Mouse (Mus musculus) naive thymus-derived CD4-positive, alpha-beta T cell, adult 2 months (primary cell): ENCODE measurements around the gene Btbd11.

Source experiments
- DNase-seq: peaks from one replicate; pipeline ENCODE4 v3.0.0-alpha.2; 2011; ENCODE audit warnings: low read depth

Gene Btbd11

DNA sequence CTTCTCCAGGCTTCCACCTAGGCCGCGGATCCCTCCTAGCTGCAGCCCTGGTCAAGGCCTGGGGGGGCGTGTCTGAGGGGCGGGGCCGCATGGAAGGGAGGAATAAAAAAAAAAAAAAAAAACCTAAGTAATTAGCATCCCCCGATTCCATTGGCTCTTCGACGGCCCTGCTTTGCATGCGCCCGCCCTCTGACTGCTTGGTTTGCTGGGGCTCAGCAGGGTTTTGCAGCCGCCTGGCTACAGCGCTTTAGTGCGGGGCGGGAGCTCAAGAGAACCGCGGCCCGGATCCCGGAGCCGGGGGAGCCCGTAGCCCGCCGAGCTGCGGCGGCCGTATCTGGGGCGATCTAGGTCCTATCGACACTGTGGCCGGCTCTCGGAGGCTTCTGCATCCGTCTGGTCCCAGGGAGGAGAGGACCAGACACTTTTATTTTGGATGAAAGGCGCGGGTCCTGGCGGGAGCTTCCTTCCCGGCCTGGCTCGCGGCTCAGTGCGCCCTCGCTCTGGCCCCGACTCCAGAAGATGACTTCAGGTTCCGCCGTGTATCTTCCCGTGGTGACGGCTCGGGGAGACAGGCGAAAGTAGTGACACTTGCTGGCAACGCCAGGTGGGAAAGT lies at the start of gene Btbd11:
Btbd11 (plus strand) TSS at position 210 of the 614 bp plus-strand sequence.
- DNase-seq: peak; percentile 85

DNA sequence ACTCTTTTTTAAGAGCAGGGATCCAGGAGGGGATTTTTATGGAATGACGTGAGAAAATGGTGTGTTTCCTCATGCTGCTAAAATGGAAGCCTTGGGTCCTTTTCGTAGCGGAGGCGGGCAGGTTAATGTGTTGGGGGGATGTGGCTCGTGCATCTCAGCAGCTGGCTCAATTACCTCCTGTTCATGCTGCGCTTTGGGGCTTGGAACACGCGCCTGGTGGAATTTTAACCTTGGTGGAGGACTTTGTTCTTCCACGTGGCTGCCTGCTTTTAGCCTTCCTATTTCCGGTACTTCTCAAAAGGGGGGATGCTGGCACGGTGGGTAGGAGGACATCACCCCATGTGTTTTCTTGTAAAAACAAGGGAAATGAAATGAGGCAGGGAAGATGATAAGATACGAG lies 47.9 kb upstream of the Btbd11 start:
- DNase-seq: no peak

DNA sequence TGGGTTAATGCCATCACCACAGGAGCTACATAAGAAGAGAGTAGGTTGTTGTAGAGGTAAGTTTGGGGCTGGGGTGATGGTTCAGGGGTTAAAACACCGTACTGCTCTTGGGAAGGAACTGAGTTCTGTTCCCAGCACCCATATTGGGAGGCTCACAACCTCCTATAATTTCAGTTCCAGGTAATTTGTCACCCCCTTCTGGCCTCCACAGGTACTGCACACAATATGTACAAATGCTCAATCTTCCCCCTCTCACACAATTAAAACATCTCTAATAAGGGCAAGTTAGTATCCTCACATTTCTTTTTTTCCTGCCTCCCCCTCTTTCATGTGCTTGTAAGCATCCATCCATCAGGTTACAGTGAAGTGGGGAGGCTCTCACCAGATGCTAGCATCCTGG lies 44.7 kb upstream of the Btbd11 start:
- DNase-seq: peak; percentile 25

DNA sequence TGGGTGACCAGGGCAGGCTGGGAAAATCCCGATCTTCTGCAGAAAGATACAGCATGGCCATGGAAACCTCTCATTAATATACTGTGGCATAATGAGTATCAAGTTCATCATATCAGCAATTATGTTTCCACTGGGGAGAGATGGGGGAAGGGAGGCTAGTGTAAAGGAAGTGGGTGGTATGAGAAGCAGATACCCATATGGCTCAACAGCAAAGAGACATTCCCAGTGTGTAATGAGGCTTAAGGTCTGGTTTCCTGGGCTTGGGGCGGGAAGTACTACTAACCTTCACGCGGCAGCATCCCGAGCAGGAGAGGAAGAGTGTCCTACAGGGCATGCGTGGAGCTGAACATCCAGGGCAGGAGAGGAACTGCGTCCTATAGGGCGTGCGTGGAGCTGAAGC lies 39.4 kb upstream of the Btbd11 start:
- DNase-seq: no peak

DNA sequence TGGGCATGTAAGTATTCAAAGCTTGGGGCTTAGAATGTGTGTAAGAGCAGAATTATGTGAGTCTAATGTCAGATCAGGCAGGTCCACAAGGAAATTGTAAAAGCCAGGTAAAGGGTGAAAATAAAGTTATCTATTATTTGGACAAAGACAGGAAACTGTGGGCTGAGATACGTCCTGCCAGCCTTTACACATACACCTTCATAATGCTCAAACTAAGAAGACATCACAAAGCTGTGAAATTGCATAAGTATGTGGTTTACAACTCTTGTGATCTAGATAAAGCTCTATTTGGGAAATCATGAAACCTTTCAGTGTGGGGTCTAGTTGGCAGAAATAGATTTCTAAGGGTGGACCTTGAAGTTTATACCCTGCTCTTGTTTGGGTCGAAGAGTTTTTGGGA lies 34.1 kb upstream of the Btbd11 start:
- peak; percentile 19 for DNase-seq

DNA sequence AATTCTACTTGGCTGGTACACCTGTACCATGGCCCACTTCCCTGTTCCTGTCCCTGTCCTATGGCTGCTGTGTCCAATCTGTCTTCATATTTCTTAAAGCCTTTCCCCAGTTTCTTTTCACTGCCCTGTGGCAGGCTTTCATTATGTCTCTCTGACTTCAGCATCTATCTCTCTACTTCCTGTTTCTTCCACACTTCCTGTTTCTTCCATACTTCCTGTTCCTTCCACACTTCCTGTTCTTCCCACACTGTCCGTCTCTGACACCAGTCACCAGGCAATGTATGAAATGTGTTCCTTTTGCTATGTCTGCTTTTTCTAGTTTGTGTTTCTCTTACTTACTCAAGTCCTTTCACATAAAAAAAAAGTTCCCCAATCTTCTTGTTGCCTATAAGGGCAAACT lies 32.3 kb upstream of the Btbd11 start:
- DNase-seq: no peak

DNA sequence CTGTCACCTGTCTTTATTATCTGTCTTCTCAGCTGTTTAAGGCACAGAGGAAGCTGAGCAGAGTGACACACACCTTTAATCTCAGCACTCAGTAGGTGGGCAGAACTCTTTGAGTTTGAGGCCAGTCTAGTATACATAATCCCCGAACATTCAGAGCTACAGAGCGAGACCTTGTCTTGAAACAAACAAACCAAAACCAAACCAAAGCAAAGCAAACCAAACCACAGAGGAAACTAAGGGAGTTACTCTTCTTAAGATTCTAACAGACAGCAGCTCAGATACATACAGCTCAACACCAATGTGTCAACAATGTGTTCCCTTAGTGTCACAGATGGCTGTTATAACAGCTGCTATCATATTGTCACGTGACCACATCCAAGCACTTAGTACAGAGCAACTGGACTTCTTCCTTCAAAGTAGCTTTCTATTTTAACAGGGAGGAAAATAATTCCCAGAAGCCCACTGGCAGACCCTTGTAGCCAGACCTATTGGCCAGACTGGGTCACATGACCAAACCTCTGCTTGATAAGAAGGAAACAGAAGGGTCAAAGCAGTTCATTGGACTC lies 27.0 kb upstream of the Btbd11 start:
- DNase-seq: peak; percentile 63

DNA sequence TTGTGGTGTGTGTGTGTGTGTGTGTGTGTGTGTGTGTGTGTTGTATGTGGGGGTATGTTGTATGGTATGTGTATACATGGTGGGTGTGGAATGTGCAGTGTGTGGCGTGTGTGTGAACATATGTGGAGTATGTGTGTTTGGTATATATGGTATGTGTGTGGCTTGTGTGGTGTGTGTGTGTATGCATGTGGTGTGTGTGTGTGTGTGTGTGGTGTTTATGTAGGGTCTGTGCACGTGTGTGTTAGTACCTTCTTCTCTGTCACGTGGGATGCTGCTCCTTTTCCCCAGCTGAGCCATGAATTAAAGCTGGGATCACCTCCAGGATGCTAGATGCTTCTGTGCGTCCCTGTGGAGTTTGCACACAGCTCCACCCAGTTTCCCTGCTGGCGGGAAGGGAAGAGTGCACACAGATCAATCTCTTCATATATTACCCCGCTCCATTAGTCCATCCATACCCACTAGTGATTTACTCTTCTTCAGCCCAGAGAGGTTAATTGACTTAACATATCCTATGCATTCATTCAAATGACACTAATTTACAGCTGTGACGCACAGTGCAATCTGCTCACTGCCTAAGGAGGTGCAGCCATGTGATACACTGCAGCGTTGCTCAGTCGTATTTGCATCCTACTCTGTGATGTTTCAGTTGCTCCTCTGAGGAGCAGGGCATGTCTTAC lies 23.7 kb upstream of the Btbd11 start:
- no peak for DNase-seq

DNA sequence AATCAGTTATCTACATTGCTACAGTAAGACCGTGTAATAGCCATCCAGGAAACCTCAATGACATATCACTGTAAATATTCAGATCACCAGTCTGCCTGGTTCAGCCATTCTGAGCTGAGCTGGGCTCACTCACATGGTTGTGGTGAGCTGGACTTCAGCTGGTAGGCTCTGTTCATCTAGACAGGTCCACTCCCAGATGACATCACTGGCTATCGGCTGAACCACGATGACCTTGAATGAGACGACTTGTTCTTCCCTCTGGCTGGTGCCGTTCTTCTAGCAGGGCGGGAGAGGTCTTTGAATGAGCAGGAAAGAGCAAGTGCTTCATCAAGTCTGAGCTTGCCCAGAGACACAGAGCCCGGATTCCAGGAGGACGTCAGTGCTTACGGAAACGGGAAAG lies 19.7 kb upstream of the Btbd11 start:
- no peak for DNase-seq

DNA sequence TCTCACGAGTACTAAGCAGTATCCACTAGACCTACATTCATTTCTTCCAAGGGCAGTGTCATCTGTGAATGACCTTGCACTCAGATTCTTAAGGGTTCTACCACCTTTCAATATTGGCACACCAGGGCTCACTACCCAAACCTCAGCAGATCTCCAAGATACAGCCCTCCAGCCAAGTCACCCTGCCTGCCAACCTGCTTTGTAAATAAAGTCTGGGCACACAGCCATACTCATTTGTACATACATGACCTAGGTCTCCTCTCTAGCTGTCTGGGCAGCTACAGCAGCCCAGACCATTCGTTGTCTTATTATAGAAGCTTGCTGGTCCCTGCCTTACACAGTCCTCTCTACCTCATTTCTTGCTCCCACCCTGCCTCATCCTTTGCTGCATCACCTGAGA lies 15.3 kb upstream of the Btbd11 start:
- DNase-seq: no peak

DNA sequence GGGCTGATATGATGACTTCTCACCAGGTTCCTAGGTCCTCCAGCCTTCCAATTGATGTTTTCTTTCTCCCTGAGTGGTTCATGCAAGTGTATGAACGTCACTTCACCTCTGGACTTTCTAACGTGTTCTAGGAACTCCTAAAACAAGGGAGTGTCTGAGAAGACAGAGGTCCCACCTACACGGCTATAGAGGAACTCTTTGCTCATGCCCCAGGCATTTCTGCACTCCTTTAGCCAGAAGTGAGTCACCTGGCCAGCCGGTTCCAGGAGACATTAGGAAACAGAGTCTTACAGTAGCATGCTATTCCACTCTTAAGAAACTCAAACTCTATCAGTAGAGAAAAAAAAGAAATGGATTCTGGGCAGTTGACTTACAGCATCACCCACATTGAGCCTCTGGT lies 14.5 kb upstream of the Btbd11 start:
- no peak for DNase-seq

DNA sequence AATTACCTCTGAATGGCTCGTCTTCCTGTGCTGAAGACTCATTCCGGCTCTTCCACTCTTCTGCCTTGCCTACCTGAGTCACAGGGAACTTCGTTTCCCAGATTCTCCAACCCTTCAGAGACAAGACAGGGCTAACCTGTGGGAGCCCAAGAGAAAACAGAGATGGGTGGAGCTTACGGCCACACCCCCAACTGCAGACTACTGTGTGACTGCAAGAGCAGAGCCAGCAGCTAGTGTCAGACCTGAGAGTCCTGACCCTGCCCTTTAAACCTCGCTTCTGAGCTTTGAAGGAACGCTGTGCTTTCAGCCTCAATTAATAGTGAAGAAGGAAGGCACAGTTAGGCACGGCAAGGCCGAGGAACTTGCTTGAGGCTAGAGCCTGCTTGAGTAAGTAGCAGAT lies 7.6 kb upstream of the Btbd11 start:
- no peak for DNase-seq

DNA sequence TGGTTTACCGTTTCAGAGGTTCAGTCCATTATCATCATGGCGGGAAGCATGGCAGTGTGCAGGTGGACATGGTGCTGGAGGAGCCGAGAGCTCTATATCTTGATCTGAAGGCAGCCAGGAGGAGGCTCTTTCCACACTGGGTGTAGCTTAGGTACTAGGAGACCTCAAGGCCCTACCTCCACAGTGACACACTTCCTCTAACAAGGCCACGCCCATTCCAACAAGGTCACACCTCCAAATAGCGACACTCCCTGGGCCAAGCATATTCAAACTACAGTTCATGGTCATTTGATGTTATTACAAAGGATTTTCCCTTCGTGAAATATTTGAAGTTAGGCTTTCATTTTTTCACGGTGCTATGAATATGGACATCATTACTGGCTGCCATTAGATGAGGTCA lies 3.6 kb upstream of the Btbd11 start:
- no peak for DNase-seq

DNA sequence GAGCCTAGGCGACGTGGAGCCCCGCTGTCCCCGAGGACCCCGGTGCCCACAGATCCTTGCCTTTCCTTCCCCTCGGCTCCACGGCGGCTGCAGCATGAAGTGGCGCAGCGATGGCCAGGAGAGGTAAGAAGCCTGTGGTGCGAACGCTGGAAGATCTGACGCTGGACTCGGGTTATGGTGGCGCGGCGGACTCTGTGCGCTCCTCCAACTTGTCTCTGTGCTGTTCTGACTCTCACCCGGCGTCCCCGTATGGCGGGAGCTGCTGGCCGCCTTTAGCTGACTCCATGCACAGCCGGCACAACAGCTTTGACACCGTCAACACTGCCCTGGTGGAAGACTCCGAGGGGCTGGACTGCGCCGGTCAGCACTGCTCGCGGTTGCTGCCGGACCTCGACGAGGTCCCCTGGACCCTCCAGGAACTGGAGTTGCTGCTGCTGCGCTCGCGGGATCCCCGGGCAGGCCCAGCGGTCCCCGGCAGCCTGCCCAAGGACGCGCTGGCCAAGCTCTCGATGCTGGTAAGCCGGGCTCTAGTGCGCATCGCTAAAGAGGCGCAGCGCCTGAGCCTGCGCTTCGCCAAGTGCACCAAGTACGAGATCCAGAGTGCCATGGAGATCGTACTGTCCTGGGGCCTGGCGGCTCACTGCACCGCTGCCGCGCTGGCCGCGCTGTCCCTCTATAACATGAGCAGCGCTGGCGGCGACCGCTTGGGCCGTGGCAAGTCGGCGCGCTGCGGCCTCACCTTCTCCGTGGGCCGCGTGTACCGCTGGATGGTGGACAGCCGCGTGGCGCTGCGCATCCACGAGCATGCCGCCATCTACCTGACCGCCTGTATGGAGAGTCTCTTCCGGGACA lies 831 bp downstream of the Btbd11 start:
- peak; percentile 69 for DNase-seq

DNA sequence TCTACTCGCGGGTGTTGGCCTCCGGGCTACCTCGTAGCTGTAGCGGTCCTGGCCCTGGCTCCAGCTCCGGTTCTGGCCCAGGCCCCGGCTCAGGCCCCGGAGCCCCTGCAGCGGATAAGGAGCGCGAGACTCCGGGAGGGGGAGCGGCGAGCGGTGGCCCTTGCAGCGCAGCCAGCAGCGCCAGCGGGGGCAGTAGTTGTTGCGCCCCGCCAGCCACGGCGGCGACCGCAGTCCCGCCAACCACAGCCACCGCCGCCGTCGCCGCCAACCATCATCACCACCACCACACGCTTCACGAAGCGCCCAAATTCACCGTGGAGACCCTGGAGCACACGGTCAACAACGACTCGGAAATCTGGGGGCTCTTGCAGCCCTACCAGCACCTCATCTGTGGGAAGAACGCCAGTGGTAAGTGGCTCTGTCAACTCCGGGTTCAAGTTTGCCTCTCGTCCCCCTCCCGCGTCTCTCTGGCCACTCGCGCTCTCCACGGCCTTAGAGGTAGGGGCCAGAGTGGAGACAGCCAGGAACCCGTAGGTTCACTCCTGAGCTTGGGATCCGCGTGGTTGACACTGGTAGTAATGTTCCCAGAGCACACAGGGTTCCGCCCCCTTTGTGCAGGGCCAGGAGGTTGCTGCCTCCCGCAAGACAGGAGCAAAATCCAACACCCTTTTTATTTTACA lies 1.6 kb downstream of the Btbd11 start:
- DNase-seq: no peak

DNA sequence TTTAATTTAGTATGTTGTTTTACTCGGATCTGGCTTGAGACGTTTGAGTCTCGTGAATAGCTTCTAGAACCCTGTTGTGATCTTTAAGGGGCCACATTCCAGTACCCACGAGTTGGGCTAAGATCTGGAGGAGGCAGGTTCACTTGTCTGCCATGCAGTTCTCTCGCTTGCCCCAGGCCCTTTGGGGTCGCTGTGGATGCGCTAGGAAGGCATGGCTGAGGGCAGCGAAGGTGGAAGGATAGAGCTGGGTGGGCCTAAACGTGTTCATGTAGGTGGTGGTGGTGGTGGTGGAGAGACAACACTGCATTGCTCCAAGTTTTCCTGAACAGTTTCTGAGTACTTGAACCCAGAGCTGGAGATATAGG lies 2.1 kb downstream of the Btbd11 start:
- peak; percentile 74 for DNase-seq

DNA sequence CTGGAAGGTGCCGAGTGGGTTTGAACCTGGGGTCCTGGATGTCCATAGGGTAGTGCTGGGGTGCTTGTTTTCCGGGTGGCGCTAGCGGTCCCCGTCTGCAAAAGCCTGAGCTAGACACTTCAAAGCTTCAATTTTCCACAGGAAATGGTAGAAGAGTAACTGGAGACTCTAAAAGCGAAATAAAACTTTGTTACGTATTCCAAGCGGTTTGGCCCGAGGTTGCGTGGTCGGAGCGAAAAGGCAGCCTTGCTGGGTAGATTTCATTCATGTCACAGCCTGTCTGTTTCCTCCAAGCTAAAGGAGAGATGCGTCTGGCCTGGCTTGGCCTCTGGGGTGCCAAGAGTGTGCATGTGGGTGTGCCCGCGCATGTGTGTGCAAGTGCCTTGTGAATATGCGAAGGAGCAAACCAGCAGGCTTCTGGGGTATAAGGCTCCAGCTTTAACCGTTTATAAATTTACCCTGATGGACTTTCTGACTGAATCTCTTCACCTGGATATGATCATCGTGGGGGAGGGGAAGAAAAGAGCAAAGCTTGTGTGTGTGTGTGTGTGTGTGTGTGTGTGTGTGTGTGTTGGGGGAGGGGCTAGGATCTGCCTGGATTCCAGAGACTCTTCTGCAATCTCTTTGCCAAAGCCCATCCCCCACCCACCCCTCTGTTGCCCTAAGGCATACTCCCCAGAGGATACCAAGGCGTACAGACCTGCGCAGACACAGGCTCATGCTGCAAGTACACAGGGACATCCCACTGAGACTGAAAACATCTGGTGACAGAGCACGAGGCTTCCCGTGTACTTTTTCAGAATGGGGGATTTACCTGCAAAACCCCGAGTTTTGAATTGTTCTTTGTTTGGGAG lies 2.9 kb downstream of the Btbd11 start:
- DNase-seq: peak; percentile 64

DNA sequence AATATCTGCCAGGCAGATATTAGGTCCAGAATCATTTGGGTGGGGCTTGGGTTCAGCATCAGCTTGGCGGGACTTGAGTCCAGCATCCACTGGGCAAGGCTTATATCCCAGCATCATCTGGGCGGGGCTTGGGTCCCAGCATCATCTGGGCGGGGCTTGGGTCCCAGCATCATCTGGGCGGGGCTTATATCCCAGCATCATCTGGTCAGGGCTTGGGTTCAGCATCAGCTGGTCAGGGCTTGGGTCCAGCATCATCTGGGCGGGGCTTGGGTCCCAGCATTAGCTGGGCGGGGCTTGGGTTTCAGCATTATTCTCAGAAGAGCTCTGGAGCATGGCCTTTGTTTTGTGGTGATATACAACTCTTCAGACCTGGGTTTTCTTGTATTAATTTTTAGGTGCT lies 6.4 kb downstream of the Btbd11 start:
- DNase-seq: no peak

DNA sequence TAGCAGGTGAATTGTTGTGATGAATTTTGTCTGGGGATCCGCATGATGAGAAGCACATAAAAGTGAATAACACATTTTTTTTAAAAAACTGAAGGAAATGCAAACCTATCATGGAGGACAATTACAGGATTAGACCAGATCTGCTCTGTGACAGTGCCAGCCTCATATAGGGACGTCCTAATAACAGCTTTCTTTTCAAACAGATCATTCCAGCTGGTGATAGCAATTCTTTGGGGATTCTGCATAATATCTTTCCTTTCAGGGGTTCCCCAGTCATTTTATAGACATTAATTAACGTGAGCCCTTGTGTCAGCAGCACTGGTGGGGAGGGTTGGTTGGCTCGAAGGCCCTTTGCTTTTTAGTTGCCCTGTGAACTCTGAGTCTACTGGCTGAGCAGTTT lies 7.9 kb downstream of the Btbd11 start:
- no peak for DNase-seq

DNA sequence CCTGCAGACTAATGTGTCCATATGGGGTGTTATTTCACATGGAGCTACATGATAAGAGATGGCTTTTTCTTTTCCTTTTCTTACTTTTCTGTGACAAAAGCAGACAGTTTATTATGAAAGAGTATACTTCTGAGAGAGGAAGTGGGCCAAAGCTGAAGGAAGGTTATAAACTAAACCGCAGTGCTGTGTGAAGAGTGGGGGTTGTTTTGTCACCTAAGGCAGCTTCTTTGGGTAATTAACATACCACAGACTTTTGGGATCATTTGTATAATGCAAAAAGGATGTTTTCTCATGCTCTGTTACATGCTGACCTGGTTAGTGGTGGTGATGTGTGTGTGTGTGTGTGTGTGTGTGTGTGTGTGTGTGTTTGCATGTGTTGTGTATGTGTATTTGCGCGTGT lies 24.5 kb downstream of the Btbd11 start:
- DNase-seq: peak; percentile 78

DNA sequence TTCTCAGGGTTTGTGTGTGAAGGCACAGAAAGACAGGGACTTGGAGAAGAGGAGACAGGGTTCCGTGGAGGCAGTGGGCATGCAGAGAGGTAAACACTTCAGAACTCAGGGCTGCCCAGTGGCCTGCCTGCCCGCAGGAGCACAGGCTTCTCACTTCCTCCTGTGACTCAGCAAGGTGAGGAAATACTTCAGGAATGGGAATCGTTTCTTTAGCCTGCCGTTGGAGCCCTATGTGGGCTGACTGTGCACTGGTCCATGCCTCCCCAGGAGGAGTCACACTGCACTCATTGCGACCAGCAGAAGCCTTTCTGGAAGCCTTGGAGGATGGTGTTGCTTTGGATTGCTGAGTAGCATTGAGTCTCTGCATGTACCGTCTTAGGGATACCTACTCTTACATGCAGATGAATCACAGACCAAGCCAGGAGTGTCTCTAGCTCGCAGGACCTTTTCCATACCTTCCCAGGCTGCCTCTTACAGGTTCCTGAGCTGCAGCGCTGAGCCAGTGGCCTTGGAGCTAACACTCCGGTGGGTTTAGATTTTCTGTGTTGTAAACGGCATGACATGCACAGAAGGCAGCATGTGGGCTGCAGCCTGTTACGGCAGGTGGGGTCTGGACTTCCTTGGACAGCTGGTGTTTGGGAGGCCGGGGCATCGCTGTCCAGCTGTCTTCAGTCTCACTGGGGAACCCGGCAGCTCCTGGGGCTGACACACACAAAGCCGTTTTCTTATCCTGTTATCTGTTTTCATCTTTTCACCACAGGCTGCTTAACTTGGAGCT lies 34.4 kb downstream of the Btbd11 start:
- no peak for DNase-seq
